Mouse (Mus musculus) C2C12 (cell line): ENCODE measurements around the gene Xylt1.

Experiments
- CEBPB ChIP-seq: IDR thresholded peaks from one replicate; pipeline ENCODE4 v1.6.1; 2011; ENCODE audit warnings: low read depth, mild to moderate bottlenecking, control low read depth, moderate library complexity
- CTCF ChIP-seq: IDR thresholded peaks from one replicate; pipeline ENCODE4 v1.5.1; 2011; ENCODE audit not compliant: control insufficient read depth, insufficient read depth, insufficient read length
- FOSL1 ChIP-seq: IDR thresholded peaks from one replicate; pipeline ENCODE4 v1.8.0; 2011; ENCODE audit warnings: mild to moderate bottlenecking, low read length; ENCODE audit not compliant: poor library complexity, insufficient read depth, severe bottlenecking
- MAX ChIP-seq: IDR thresholded peaks from one replicate; pipeline ENCODE4 v1.6.1; 2011; ENCODE audit warnings: mild to moderate bottlenecking, control low read depth
- MYOD1 ChIP-seq: IDR thresholded peaks from one replicate; pipeline ENCODE4 v1.6.1; 2011; ENCODE audit warnings: low read depth; ENCODE audit not compliant: control insufficient read depth, insufficient read length
- MYOG ChIP-seq: IDR thresholded peaks from one replicate; pipeline ENCODE4 v1.6.1; 2011; ENCODE audit not compliant: control insufficient read depth, insufficient read length; ENCODE audit errors: extremely low read depth

GRCm38 (mm10) chr7:117380036-117380417 lies 752 bp upstream of the Xylt1 start:
- TF ChIP-seq CTCF (no peak), MAX (no peak), CEBPB (no peak), MYOD1 (no peak), MYOG (no peak), FOSL1 (no peak)
